Mouse (Mus musculus): ENCODE results near the gene Mmp7.

DNA sequence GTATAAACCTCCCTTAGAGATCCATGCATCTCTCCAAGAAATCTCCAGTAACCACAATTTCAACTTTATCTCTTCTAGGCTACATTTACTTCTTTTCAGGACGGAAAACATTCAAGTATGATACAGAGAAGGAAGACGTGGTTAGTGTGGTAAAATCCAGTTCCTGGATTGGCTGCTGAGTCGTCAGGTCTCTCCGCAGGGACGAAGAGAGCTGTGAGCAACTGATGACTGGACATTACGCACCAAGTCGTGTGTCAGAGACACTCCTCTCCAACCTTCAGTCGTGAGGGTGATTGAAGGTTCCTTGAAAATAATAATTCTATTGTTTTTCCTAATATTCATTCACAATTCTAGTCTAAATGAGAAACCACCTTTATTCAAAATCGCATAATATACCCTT is 18.9 kb upstream of the Mmp7 start:
- TF ChIP-seq GATA1 (IDR thresholded peaks at IDR 0.05; ENCODE audit: borderline replicate concordance, low read length), result no peak
- TF ChIP-seq FLI1 (IDR thresholded peaks at IDR 0.05; ENCODE audit: low read length), result no peak

All from megakaryocyte, embryonic 14.5 days (primary cell).